Mouse (Mus musculus) stomach, adult 2 months (tissue): ENCODE data around the gene Serpine1. TPM values are rescaled to one million over a fixed set of nuclear protein-coding genes. Genes with fewer than 3 reads are reported as not detected.

Experiments used
- polyA plus RNA-seq: library from polyadenylated mRNA; depleted of rRNA; stranded (reverse); fragments of >200 nt; gene quantifications from 2 replicates; pipeline ENCODE4 v1.2.3, GENCODE M21; 2012; rRNA removed

Gene Serpine1
- 0.74 and 2.6 TPM in 2 replicates for polyA plus RNA-seq

DNA sequence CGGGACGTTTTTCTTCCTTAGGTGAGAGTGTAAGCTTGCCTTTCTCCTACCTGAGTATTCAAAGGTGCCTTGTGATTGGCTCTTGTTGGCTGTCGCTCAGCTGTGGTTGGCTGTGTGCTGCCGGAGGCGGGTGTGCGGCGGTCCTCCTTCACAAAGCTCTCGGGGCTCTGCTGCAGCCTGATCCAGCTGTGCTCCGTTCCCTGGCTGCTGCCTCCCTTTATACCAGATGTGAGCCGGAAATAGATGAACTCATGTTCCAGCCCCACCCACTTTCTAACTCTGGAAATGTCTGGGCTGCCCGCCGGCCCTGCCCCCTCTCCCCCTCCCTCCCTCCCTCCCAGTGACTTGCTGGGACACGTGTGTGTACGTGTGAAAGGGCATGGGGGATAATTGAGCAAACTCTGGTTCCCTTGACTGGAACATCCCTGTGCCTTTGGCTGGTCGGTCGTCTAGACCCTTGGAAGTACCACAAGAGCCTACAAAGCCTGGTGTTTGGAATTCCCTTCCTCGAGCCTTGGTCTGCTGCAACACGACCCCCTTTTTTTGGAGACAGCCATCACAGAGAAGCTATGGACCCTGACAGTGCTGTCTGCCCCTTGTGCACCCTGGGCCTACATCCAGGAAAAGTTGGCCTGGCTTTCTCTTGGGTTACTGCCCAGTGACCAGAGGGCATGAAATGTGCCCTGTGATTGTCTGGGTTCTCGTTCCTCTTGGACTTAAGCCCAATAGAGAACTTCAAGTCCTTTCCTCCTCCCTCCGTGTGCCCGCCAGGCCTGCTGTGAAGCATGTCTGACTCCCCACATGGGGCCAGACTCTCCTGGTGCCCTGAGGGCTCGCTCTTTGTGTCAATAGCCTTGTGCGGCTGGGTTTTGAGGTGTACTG, at the start of gene Serpine1:
Gene Serpine1 (minus strand): TSS at position 190 of the 882 bp plus-strand sequence.

DNA sequence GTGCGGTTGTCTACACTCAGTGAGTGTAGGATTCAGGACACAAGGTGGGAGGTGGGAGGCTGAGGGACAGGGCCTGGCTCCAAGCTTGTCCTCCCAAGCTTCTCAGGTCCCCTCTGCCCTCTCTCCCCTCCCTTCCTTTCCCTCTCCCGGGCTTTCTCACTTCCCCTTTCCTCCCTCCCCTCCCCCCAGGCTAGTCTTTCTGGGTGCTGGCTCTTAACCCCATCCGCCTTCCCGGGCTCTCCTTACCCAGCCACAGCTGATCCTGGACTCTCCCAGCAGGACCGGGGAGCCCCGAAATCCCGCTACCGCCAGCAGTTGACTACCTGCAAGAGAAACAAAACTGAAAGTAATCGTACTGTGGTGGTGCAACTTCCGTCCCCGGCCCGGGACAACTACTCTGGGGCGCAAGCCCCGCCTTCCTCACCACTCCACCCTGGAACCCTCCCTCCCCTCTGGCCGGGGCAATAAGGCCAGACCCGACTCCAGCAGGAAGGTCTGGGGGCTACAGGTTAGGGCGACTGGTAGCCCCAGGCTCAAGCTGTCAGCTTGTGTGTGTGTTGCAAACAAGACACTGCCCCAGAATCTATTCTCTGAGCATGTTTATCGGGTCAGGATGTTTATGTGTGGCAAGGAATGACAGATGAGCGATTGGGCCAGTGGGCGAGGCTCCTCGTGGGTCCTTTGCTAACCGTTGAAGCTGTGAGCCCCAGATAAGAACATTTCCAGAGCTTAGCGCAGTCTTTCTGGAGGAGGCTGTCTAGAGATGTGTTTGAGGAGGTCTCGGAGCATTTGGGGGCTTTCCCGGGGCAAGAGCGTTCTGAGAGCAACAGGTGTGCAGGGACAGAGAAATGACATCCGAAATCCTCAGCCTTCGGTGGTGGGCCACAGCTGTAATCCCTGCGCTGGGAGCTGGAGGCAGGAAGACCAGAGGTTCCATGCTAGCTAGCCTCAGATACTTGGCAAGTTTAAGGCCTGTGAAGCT, 44.1 kb upstream of the Serpine1 start, which contains the start of gene Trim56:
Gene Trim56 (minus strand): TSS at position 344 of the 982 bp plus-strand sequence.

GRCm38 (mm10) chr5:137045402-137046323, 26.4 kb downstream of the Serpine1 start, which contains the start of gene Ap1s1:
TSS of gene Ap1s1 (minus strand) at chr5:137046135.

GRCm38 (mm10) chr5:137026092-137026491, 46.0 kb downstream of the Serpine1 start, which contains the start of gene Vgf:
TSS of gene Vgf (plus strand) at chr5:137026392.

Other genes starting within 250 kb of the Serpine1 start
- 0.16 and 0.34 TPM in 2 replicates for gene Col26a1, start 189.1 kb downstream of the Serpine1 start, polyA plus RNA-seq
- gene Ift22, start 164.1 kb downstream of the Serpine1 start, polyA plus RNA-seq = 2.9 TPM in 2 replicates
- 99.0 and 123 TPM in 2 replicates for gene Fis1, start 119.0 kb downstream of the Serpine1 start, polyA plus RNA-seq
- gene Cldn15, start 105.7 kb downstream of the Serpine1 start, polyA plus RNA-seq = 3.0 and 3.8 TPM in 2 replicates
- gene Plod3, start 85.2 kb downstream of the Serpine1 start, polyA plus RNA-seq = 24.0 and 28.8 TPM in 2 replicates
- gene Znhit1, start 84.2 kb downstream of the Serpine1 start, polyA plus RNA-seq = 68.0 and 87.7 TPM in 2 replicates
- gene Vgf, start 45.9 kb downstream of the Serpine1 start, polyA plus RNA-seq = 0.75 and 1.5 TPM in 2 replicates
- 39.9 and 51.1 TPM in 2 replicates for gene Ap1s1, start 26.1 kb downstream of the Serpine1 start, polyA plus RNA-seq
- gene Trim56, start 43.9 kb upstream of the Serpine1 start, polyA plus RNA-seq = 3.1 and 4.6 TPM in 2 replicates
- 0.08 and 0.14 TPM in 2 replicates for gene Muc3, start 77.1 kb upstream of the Serpine1 start, polyA plus RNA-seq
- gene Muc3a, start 140.1 kb upstream of the Serpine1 start, polyA plus RNA-seq = 0.66 and 1.4 TPM in 2 replicates
- gene Ache, start 215.3 kb upstream of the Serpine1 start, polyA plus RNA-seq = 4.7 and 6.0 TPM in 2 replicates
- gene Ufsp1, start 222.4 kb upstream of the Serpine1 start, polyA plus RNA-seq = 12.6 and 15.1 TPM in 2 replicates
- gene Srrt, start 235.4 kb upstream of the Serpine1 start, polyA plus RNA-seq = 78.2 and 78.7 TPM in 2 replicates
- 25.8 and 29.0 TPM in 2 replicates for gene Trip6, start 242.1 kb upstream of the Serpine1 start, polyA plus RNA-seq